9 mouse cellular contexts compared by ENCODE assay signal in genomic region chr14:64589126-64589525, GRCm38 (mm10).
DNase-seq lines count a peak whose midpoint lies in the region; ATAC-seq and TF ChIP-seq lines count a peak whose summit lies in the region.
"Had no signal": no experiment of that assay in that cellular context is flagged by ENCODE, and none has a peak within 500 bp of the region (broad histone marks: within the 10 kb centered on the region; RNA-seq: fewer than 3 reads in every experiment).

No protein-coding gene starts in this region.

- no peaks in the 10 kb centered on the region for H3K9me3 ChIP-seq in embryonic facial prominence, embryonic 15.5 days (replicated peaks)
- no peaks in the 10 kb centered on the region for H3K9me3 ChIP-seq in hindbrain, embryonic 16.5 days (ENCODE audit: control insufficient read depth, low read length)
- H3K9me3 ChIP-seq in neural tube, embryonic 15.5 days (replicated peaks) = no peaks in the 10 kb centered on the region

- TF ChIP-seq CTCF in layer of hippocampus, adult 2 months (conservative IDR thresholded peaks at IDR 0.05) = no peak
- TF ChIP-seq CTCF in heart, adult 2 months (IDR thresholded peaks at IDR 0.05) = no peak

- no peak for DNase-seq in layer of hippocampus, adult 2 months (ENCODE audit: low spot score in 2 of 2)
- no peak for DNase-seq in layer of hippocampus, postnatal 14 days (ENCODE audit: low spot score in 2 of 2)
- DNase-seq in frontal cortex, postnatal 10 days (ENCODE audit: low spot score in 2 of 2) = no peak
- no peak for DNase-seq in heart, adult 2 months
- DNase-seq: lung, adult 18-20 months; right cerebral cortex, postnatal 4 days had no signal

- no peaks in the 10 kb centered on the region for H3K79me2 ChIP-seq in heart, adult 2 months (replicated peaks; ENCODE audit: control insufficient read depth, insufficient read depth, low read length)

- no peak for TF ChIP-seq POLR2A in heart, adult 2 months (IDR thresholded peaks at IDR 0.05; ENCODE audit: insufficient read depth, low read depth, low read length)

- 0% methylated on average over 2 of the region's 2 CpGs for WGBS in embryonic facial prominence, embryonic 15.5 days
- WGBS in hindbrain, embryonic 16.5 days = 0% methylated on average over 2 of the region's 2 CpGs
- WGBS in neural tube, embryonic 15.5 days = 0% methylated on average over 2 of the region's 2 CpGs
- 0% methylated on average over 2 of the region's 2 CpGs for WGBS in heart, adult 2 months

- no peak for ATAC-seq in embryonic facial prominence, embryonic 15.5 days (ENCODE audit: insufficient number of reproducible peaks, low FRiP score, low TSS enrichment, low read depth)
- peak; percentile 8; the same call in 1 of the 2 replicates for ATAC-seq in hindbrain, embryonic 16.5 days
- ATAC-seq in neural tube, embryonic 15.5 days (ENCODE audit: low FRiP score) = no peak

- H3K4me2 ChIP-seq in embryonic facial prominence, embryonic 15.5 days (replicated peaks) = no peak overlapping the region
- H3K4me2 ChIP-seq in hindbrain, embryonic 16.5 days (ENCODE audit: low read length) = peak overlapping the region; percentile 92
- peak overlapping the region; percentile 90 for H3K4me2 ChIP-seq in neural tube, embryonic 15.5 days

- peak overlapping the region; percentile 97 for H3K27ac ChIP-seq in layer of hippocampus, adult 2 months
- no peak overlapping the region for H3K27ac ChIP-seq in embryonic facial prominence, embryonic 15.5 days (replicated peaks)
- peak overlapping the region; percentile 100 for H3K27ac ChIP-seq in hindbrain, embryonic 16.5 days (ENCODE audit: low read depth, low read length)
- peak overlapping the region; percentile 100 for H3K27ac ChIP-seq in neural tube, embryonic 15.5 days (replicated peaks)
- no peak overlapping the region for H3K27ac ChIP-seq in heart, adult 2 months

- no peaks in the 10 kb centered on the region for H3K36me3 ChIP-seq in embryonic facial prominence, embryonic 15.5 days
- no peaks in the 10 kb centered on the region for H3K36me3 ChIP-seq in hindbrain, embryonic 16.5 days (ENCODE audit: control insufficient read depth, insufficient read depth, low read length)
- no peaks in the 10 kb centered on the region for H3K36me3 ChIP-seq in neural tube, embryonic 15.5 days
- H3K36me3 ChIP-seq in heart, adult 2 months (ENCODE audit: control insufficient read depth, insufficient read depth, low read length) = no peaks in the 10 kb centered on the region

- H3K4me1 ChIP-seq in embryonic facial prominence, embryonic 15.5 days = peaks cover 38% of the 10 kb centered on the region
- H3K4me1 ChIP-seq in hindbrain, embryonic 16.5 days (ENCODE audit: control insufficient read depth, insufficient read depth, low read depth, low read length) = peaks cover 26% of the 10 kb centered on the region
- peaks cover 30% of the 10 kb centered on the region for H3K4me1 ChIP-seq in neural tube, embryonic 15.5 days
- H3K4me1 ChIP-seq in heart, adult 2 months (ENCODE audit: control insufficient read depth, insufficient read depth, low read length) = no peaks in the 10 kb centered on the region

- H3K4me3 ChIP-seq in layer of hippocampus, adult 2 months = peak overlapping the region; percentile 80
- 0 out of 2 replicates have a peak overlapping the region, but pooled peaks have one; percentile 29 for H3K4me3 ChIP-seq in embryonic facial prominence, embryonic 15.5 days (replicated peaks)
- H3K4me3 ChIP-seq in hindbrain, embryonic 16.5 days (ENCODE audit: low read length) = peak overlapping the region; percentile 73
- H3K4me3 ChIP-seq in neural tube, embryonic 15.5 days (replicated peaks) = peak overlapping the region; percentile 64
- H3K4me3 ChIP-seq in heart, adult 2 months = no peak overlapping the region

- TF ChIP-seq EP300 in heart, adult 2 months (IDR thresholded peaks at IDR 0.05; ENCODE audit: insufficient read depth, low read depth, low read length) = no peak

- peaks cover 89% of the 10 kb centered on the region for H3K27me3 ChIP-seq in embryonic facial prominence, embryonic 15.5 days
- H3K27me3 ChIP-seq in hindbrain, embryonic 16.5 days (replicated peaks; ENCODE audit: control insufficient read depth, insufficient read depth, low read length) = no peaks in the 10 kb centered on the region
- no peaks in the 10 kb centered on the region for H3K27me3 ChIP-seq in neural tube, embryonic 15.5 days (replicated peaks)
- peaks cover 24% of the 10 kb centered on the region for H3K27me3 ChIP-seq in heart, adult 2 months (ENCODE audit: control insufficient read depth, insufficient read depth, low read length)

- intact Hi-C loops in heart, adult 2 months (cut with DNase I) = no loop called here

- H3K9ac ChIP-seq in embryonic facial prominence, embryonic 15.5 days = no peak overlapping the region
- peak overlapping the region; percentile 88 for H3K9ac ChIP-seq in hindbrain, embryonic 16.5 days (ENCODE audit: low read depth, low read length)
- H3K9ac ChIP-seq in neural tube, embryonic 15.5 days (replicated peaks) = peak overlapping the region; percentile 96
- no peak overlapping the region for H3K9ac ChIP-seq in heart, adult 2 months (ENCODE audit: low read depth, low read length)

Comparison
In these comparisons a context has a peak if more than half of its experiments do, and no peak if none do; other contexts are left out.
1. H3K27ac ChIP-seq: peak in layer of hippocampus, adult 2 months (single experiment), hindbrain, embryonic 16.5 days (single experiment) and neural tube, embryonic 15.5 days (single experiment); none in embryonic facial prominence, embryonic 15.5 days (single experiment) and heart, adult 2 months (single experiment).
2. H3K9ac ChIP-seq: peak in hindbrain, embryonic 16.5 days (single experiment) and neural tube, embryonic 15.5 days (single experiment); none in embryonic facial prominence, embryonic 15.5 days (single experiment) and heart, adult 2 months (single experiment).